Mouse (Mus musculus) neutrophil, adult 5-6 weeks (primary cell): ENCODE results near the gene Slc15a4. TPM values are rescaled to one million over a fixed set of nuclear protein-coding genes. Genes with fewer than 3 reads are reported as not detected.
A peak's percentile ranks its signal among the peaks of the same experiment; 100 is the strongest.

Source experiments
- ATAC-seq: fragments of 151-379, 151-347 bp; 2 replicates; pipeline ENCODE4 v1.8.0; 2017; ENCODE audit warnings: mild to moderate bottlenecking, moderate TSS enrichment; ENCODE audit not compliant: insufficient number of reproducible peaks, poor library complexity, low FRiP score, severe bottlenecking; ENCODE audit errors: extremely low read depth
- total RNA-seq: library from RNA; stranded (forward); fragments of 200-1000 nt; gene quantifications from 2 replicates; pipeline ENCODE4 v1.2.3, GENCODE M21; 2017

Gene Slc15a4
- total RNA-seq, 1 experiment from 2014 or later, result 248 TPM

- ATAC-seq, result peak; percentile 74
These were observed 8.1 kb downstream of the Slc15a4 start for GRCm38 (mm10) chr5:127624427-127625213.

DNA sequence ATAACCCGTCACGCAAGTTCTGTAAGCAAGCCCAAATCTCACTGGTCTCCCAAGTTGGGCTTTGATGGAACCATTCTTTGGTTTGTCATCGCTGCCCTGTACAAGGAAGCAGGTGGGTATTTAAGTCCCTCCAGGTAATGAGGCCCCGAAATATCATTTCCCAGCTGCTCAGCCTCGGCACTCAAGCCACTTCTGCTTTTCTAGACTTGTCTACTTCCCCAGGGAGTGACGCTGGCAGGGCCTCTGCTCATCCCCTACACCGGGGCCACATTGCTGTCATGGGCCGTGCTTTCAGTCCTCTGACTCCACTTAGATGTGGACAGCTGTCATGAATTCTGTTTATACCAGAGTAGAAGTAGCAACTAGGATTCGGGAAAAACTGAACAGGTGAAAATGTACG, 11.6 kb downstream of the Slc15a4 start:
- peak; percentile 74 for ATAC-seq

DNA sequence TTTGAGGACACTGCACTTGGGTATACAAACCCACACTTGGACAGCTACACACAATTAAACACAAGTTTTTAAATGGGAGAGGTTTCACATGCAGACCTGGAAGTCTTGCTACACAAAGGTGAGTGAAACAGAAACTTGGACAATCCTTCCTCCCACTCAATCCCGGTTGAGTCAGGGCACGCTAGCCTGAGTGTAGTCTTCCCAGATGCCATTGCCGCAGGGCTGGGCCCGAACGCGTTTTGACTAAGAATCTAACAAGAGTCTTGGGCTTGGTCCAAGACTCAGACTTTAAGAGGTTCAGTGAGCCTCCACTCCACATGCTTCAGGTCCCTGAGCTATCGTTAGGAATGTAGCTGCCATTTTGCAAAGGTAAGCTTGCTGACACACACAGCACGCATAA, 12.3 kb downstream of the Slc15a4 start:
- ATAC-seq, result no peak

DNA sequence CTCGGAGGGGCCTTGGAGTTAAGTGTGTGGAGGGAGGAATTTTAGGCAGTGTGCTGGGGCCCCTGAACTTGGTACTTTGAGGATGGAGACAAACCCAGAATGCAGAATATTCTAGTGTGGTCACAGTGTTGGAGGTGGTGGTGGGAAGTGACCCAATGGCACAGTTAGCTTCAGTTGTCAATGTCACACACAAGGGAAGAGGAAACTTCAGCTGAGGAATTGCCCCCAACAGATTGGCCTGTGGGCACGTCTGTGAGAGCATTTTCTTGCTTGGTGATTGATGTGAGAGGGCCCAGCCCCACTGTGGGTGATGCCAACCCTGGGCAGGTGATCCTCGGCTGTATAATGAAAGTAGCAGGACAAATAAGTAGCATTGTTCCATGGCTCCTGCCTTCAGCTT, 13.9 kb downstream of the Slc15a4 start:
- no peak for ATAC-seq

GRCm38 (mm10) chr5:127616884-127617635, 15.6 kb downstream of the Slc15a4 start:
- peak; percentile 82 for ATAC-seq

DNA sequence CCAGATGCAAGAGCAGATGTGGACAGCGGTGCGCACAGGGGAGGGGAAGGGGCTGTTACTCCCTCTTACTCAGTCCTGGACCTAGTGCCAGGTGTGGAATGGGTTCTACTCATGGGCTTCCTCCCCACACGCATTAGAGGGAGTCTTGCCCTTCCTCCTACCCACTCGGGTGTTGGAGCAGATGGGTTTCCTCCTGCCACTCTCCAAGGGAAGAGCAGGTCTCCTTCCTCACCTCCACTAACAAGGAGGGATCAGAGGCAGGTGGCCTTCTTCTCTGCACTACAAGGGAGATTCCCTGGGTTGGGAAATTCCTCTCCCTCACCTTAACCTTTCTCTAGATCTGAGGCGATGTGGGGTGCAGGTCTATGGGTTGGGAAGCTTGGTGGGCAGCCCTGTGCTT, 16.5 kb downstream of the Slc15a4 start:
- no peak for ATAC-seq

DNA sequence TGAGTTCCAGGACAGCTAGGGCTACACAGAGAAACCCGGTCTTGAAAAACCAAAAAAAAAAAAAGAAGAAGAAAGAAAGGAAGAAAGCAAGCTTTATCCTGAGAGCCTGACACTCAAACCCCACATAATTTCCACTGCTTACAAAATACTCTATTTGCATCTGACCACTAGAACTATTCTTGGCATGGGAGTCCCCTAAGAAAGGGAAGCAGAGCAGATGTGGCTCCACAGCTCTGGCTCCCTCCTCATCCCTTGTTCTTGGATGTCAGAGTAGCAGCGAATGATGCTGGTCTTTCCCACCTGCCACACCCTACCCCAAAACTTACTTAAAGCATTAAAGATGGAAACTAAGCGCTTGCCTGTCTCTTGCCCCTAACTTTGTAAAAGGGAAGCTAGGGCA, 17.2 kb downstream of the Slc15a4 start:
- no peak for ATAC-seq

GRCm38 (mm10) chr5:127612397-127612796, 20.3 kb downstream of the Slc15a4 start:
- no peak for ATAC-seq

- ATAC-seq, result peak; percentile 42
These were observed 20.8 kb downstream of the Slc15a4 start for GRCm38 (mm10) chr5:127611881-127612280.

DNA sequence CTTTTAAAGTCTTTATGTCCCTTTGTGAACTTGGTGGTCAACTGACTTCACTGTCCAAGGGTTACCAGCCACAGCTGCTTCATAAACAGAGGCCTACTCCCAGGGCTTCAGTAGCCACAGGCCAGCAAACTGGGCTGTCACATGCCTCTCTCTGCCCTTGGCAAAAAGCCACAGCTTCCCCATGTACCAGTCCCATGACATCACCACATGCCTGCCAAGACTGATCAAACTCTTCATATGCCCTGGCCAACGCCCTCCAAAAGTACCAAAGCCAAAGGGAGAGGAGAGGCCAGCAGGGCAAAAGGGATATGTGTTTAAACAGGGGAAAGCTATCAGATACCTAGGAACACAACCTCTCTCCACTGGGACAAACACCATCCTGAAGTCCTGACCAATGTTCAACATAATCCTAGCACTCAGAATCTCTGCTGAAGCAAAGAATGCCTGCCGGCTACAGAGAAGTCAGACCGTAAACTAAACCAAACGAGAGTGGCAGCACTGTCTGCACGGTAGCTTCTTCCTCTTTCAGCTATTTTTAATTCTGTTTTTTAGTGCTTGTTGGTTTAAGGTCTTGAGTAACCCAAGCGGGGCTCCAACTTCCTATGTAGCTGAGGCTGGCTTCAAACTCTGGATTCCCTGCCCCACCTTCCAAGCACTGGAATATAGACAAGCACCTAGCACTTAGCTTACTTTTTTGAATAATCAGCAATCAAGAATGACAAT, 21.7 kb downstream of the Slc15a4 start:
- peak; percentile 66 for ATAC-seq

DNA sequence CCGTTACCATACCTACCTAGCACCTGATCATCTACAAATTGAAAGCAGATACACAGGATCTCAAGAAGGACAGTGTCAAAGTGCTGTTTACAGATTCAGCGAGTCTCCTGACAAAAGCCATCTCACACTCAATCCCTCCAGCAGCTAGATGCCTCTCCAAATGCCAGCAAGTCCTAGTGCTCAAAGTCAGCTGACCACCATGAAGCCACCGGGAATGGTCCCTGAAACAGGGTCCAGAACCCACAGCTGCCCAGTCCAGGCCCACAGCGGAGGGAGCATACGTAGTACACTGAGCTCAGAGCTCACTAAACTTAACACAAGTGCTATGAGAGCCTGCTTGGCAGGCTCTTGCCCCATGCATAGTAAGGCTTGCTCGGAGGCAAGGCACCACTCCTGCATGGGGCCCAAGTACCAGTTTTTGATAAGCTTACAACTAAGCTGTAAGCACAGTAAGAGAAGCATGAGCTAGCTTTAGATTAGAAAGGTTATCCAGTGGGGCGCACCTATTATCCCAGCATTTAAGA, 23.4 kb downstream of the Slc15a4 start:
- ATAC-seq, result no peak

- no peak for ATAC-seq
These were observed 25.2 kb downstream of the Slc15a4 start for GRCm38 (mm10) chr5:127607507-127607906.

DNA sequence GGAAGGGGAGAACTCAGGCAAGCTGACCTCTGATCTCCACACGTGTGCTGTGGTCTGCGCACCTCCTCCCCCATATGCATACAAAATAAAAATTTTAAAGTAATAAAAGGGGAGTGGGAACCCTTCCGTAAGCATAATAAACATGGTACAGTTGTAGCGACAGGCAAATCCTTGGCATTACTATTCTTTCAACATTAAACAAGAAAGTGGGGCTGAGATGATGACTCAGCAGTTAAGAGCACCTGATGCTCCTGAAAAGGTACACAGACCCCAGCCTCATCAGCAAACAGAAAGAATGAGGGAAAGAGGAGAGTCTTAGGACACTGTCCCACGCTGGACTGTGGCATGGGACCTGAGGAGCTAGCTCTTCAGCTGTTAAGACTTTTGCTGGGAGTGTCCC, 29.7 kb downstream of the Slc15a4 start:
- ATAC-seq, result no peak

- ATAC-seq, result no peak
These were observed 35.8 kb downstream of the Slc15a4 start for GRCm38 (mm10) chr5:127596862-127597261.

DNA sequence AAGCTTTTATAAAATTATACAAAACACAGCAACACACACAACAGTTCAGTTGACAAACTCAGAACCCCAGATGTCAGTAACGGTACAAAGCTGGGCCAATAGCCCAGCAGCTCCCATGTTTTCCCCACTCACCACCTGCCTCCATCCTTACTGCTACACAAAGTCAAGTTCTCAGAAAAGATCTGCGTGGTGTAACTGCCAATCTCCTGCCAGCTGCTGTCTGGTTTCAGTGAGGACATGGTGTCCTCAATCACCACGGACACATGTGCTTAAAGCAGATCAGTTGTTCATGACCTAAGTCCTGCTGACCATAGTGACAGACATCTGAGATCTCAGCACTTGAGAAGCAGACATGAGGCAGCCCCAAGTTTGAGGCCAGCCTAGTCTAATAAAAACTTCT, 37.0 kb downstream of the Slc15a4 start:
- no peak for ATAC-seq

DNA sequence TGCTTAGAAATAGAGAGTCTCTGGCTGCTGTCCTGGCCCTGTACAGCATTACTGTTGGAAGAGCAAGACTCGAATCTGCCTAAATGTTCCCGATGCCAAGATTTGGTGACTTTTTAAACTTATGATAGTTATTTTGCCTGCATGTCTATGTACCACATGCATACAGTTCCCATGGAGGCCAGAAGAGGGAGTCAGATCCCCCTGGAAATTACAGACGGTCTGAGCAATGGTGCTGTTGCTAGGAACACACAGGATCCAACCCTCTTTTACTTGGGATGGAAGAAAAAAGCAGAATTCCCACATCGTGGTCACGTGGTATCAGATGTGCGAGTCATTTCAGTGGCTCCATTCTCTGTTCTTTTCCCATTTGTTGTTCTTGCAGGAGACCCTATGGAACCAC, 39.8 kb downstream of the Slc15a4 start:
- ATAC-seq, result no peak

GRCm38 (mm10) chr5:127592406-127592805, 40.3 kb downstream of the Slc15a4 start:
- no peak; the same call in 1 of the 2 replicates for ATAC-seq

DNA sequence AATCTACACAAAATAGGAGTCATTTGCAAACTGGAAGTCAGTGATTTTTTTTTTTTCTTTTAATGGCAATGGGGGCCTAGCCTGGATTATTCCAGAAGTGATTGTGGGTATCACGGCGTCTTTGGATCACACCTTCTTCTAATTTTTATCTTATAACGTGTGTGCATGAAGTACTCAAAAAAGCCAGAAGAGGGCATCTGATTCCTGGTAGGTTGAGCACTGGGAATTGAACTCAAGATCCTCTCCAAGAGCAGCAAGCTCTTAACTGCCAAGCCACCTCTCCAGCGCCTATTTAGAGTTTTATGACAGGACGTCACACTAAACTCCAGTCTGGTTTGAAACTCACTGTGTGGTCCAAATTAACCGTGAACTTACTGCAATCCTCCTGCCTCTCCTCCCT, 44.8 kb downstream of the Slc15a4 start:
- no peak for ATAC-seq

- ATAC-seq, result no peak
These were observed 49.0 kb downstream of the Slc15a4 start for GRCm38 (mm10) chr5:127583658-127584057.
